23 mouse cellular contexts compared by ENCODE assay signal in genomic region chr8:26843714-26844113, GRCm38 (mm10).
"Had no signal": no experiment of that assay in that cellular context is flagged by ENCODE, and none has a peak within 500 bp of the region (broad histone marks: within the 10 kb centered on the region; RNA-seq: fewer than 3 reads in every experiment).

No protein-coding gene starts in this region.

- H3K4me1 ChIP-seq: hindbrain, embryonic 15.5 days had no signal

- H3K4me3 ChIP-seq: gastrocnemius, adult 2 months; heart, adult 2 months; heart, embryonic 13.5 days; heart, embryonic 15.5 days; hindbrain, embryonic 13.5 days; hindbrain, embryonic 15.5 days; limb, embryonic 12.5 days; liver, embryonic 13.5 days had no signal

- H3K4me2 ChIP-seq: heart, embryonic 11.5 days; heart, embryonic 13.5 days; heart, embryonic 15.5 days; hindbrain, embryonic 13.5 days; hindbrain, embryonic 15.5 days; limb, embryonic 12.5 days; liver, embryonic 11.5 days; liver, embryonic 13.5 days had no signal

- H3K27me3 ChIP-seq: heart, embryonic 13.5 days; heart, embryonic 15.5 days; hindbrain, embryonic 15.5 days; liver, embryonic 13.5 days had no signal

- H3K9ac ChIP-seq: heart, embryonic 13.5 days; heart, embryonic 15.5 days; hindbrain, embryonic 13.5 days; hindbrain, embryonic 15.5 days; limb, embryonic 12.5 days; liver, embryonic 13.5 days had no signal

- ATAC-seq: hindbrain, postnatal 0 days; intestine, embryonic 16.5 days had no signal

- H3K36me3 ChIP-seq: heart, embryonic 13.5 days; heart, embryonic 15.5 days; hindbrain, embryonic 13.5 days; hindbrain, embryonic 15.5 days; limb, embryonic 12.5 days; liver, embryonic 13.5 days had no signal

- H3K9me3 ChIP-seq: heart, embryonic 13.5 days; heart, embryonic 15.5 days; hindbrain, embryonic 13.5 days; hindbrain, embryonic 15.5 days; limb, embryonic 12.5 days; liver, embryonic 13.5 days had no signal

- DNase-seq: gastrocnemius, adult 2 months; gastrocnemius, postnatal 10 days; gastrocnemius, postnatal 25 days; heart, postnatal 14 days; heart, postnatal 36 days; kidney, adult 11 months; kidney, adult 8-10 months; kidney, postnatal 10 days; layer of hippocampus, adult 9-11 months; layer of hippocampus, postnatal 36 days; left cerebral cortex, postnatal 4 days; liver; liver, embryonic 13.5 days had no signal

- H3K27ac ChIP-seq: gastrocnemius, adult 2 months; heart, adult 2 months; heart, embryonic 13.5 days; heart, embryonic 15.5 days; hindbrain, embryonic 13.5 days; hindbrain, embryonic 15.5 days; hindbrain, postnatal 0 days; limb, embryonic 12.5 days; liver, embryonic 13.5 days had no signal
